Mouse (Mus musculus) myocyte (in vitro differentiated cells): Measurements from ENCODE around the gene Tmem211. TPM values are rescaled to one million over a fixed set of nuclear protein-coding genes. Genes with fewer than 3 reads are reported as not detected.

Experiments used
- H3K27me3 ChIP-seq: one replicate; pipeline ENCODE4 v1.6.1; 2011; ENCODE audit not compliant: control insufficient read depth, insufficient read depth, insufficient read length
- H3K36me3 ChIP-seq: one replicate; pipeline ENCODE4 v1.6.1; 2011; ENCODE audit not compliant: control insufficient read depth, insufficient read depth
- H3K4me2 ChIP-seq: one replicate; pipeline ENCODE4 v1.6.1; 2011; ENCODE audit warnings: low read depth, control low read depth
- H3K4me3 ChIP-seq: one replicate; pipeline ENCODE4 v1.5.1; 2011; ENCODE audit warnings: mild to moderate bottlenecking, control low read depth, moderate library complexity
- H3K79me2 ChIP-seq: one replicate; pipeline ENCODE4 v1.6.1; 2011; ENCODE audit not compliant: control insufficient read depth, insufficient read depth
- H3ac ChIP-seq: one replicate; pipeline ENCODE4 v1.6.1; 2011; ENCODE audit not compliant: control insufficient read depth, insufficient read length
- CEBPB ChIP-seq: IDR thresholded peaks from 2 replicates; pipeline ENCODE4 v1.6.1; 2011; ENCODE audit warnings: mild to moderate bottlenecking, moderate library complexity; ENCODE audit not compliant: poor library complexity, insufficient read depth, severe bottlenecking
- E2F4 ChIP-seq: IDR thresholded peaks from one replicate; pipeline ENCODE4 v1.6.1; 2011; ENCODE audit warnings: mild to moderate bottlenecking, control low read depth, moderate library complexity; ENCODE audit not compliant: insufficient read depth
- MAX ChIP-seq: IDR thresholded peaks from one replicate; pipeline ENCODE4 v1.6.1; 2011; ENCODE audit warnings: low read depth, mild to moderate bottlenecking, control low read depth
- MYOD1 ChIP-seq, 3 experiments: IDR thresholded peaks; one replicate each; pipeline ENCODE4 v1.6.1; 2011; ENCODE audit warnings: control low read depth in 2 of 3, low read depth in 2 of 3, mild to moderate bottlenecking in 2 of 3, moderate library complexity in 1 of 3; ENCODE audit not compliant: insufficient read length in 2 of 3, control insufficient read depth in 1 of 3
- MYOG ChIP-seq, 3 experiments: IDR thresholded peaks; one replicate each; pipeline ENCODE4 v1.6.1; 2011; ENCODE audit warnings: control low read depth in 2 of 3, low read depth in 2 of 3, mild to moderate bottlenecking in 2 of 3; ENCODE audit not compliant: insufficient read length in 2 of 3, control insufficient read depth in 1 of 3, insufficient read depth in 1 of 3
- POLR2A ChIP-seq: IDR thresholded peaks from one replicate; pipeline ENCODE4 v1.6.1; 2011; ENCODE audit warnings: low read depth, mild to moderate bottlenecking, control low read depth, moderate library complexity; ENCODE audit not compliant: insufficient read length
- POLR2AphosphoS2 ChIP-seq: IDR thresholded peaks from one replicate; pipeline ENCODE4 v1.6.1; 2011; ENCODE audit warnings: low read depth, control low read depth; ENCODE audit not compliant: insufficient read length
- REST ChIP-seq: IDR thresholded peaks from one replicate; pipeline ENCODE4 v1.6.1; 2011; ENCODE audit warnings: mild to moderate bottlenecking, control low read depth, moderate library complexity; ENCODE audit not compliant: insufficient read depth, insufficient read length
- SRF ChIP-seq: IDR thresholded peaks from one replicate; pipeline ENCODE4 v1.6.1; 2011; ENCODE audit warnings: low read depth; ENCODE audit not compliant: control insufficient read depth, insufficient read length
- TCF12 ChIP-seq: IDR thresholded peaks from one replicate; pipeline ENCODE4 v1.6.1; 2011; ENCODE audit warnings: mild to moderate bottlenecking, control low read depth; ENCODE audit not compliant: poor library complexity, insufficient read depth, severe bottlenecking
- TCF3 ChIP-seq: IDR thresholded peaks from one replicate; pipeline ENCODE4 v1.6.1; 2011; ENCODE audit warnings: low read depth, control low read depth; ENCODE audit not compliant: insufficient read length
- USF1 ChIP-seq: IDR thresholded peaks from one replicate; pipeline ENCODE4 v1.6.1; 2011; ENCODE audit warnings: low read depth, mild to moderate bottlenecking, control low read depth, moderate library complexity
- polyA plus RNA-seq: library from polyadenylated mRNA; unstranded; fragments of >200 nt; fragmentation: generic; extraction: Trizol; gene quantifications from one replicate; pipeline ENCODE4 v1.2.1, GENCODE M21; 2012; ENCODE audit warnings: missing spikeins

Tmem211 gene
- polyA plus RNA-seq, 1 experiment: not detected

- TF ChIP-seq SRF: no peak
- TF ChIP-seq CEBPB: no peak
- TF ChIP-seq USF1: no peak
- no peak for TF ChIP-seq TCF12
- no peak for TF ChIP-seq POLR2AphosphoS2
- no peak for TF ChIP-seq E2F4
- no peak for TF ChIP-seq MYOG (IDR thresholded peaks at IDR 0.05; ENCODE audit: control insufficient read depth in 1 of 3, insufficient read depth in 1 of 3, insufficient read length in 2 of 3, low read depth in 2 of 3)
- no peak for TF ChIP-seq MYOD1 (IDR thresholded peaks at IDR 0.05; ENCODE audit: control insufficient read depth in 1 of 3, insufficient read length in 2 of 3, low read depth in 2 of 3)
- no peak for TF ChIP-seq POLR2A
- TF ChIP-seq TCF3: no peak
- no peak for TF ChIP-seq MAX
- TF ChIP-seq REST: no peak
- Histone ChIP-seq H3K27me3 (no peaks in the 10 kb centered on the region), H3K4me3 (no peak overlapping the region), H3K36me3 (no peaks in the 10 kb centered on the region), H3ac (no peak overlapping the region), H3K4me2 (no peak overlapping the region), H3K79me2 (no peaks in the 10 kb centered on the region)
Measured at GRCm38 (mm10) chr5:113265637-113266036, 38.9 kb downstream of the Tmem211 start.

GRCm38 (mm10) chr5:113268246-113268645, 41.5 kb downstream of the Tmem211 start:
- H3K27me3 ChIP-seq: no peaks in the 10 kb centered on the region
- TF ChIP-seq POLR2AphosphoS2 (no peak), USF1 (no peak), SRF (no peak), REST (no peak), MYOG (IDR thresholded peaks at IDR 0.05; ENCODE audit: control insufficient read depth in 1 of 3, insufficient read depth in 1 of 3, insufficient read length in 2 of 3, low read depth in 2 of 3) (no peak), MAX (no peak), CEBPB (no peak), E2F4 (no peak), TCF3 (no peak), TCF12 (no peak), POLR2A (no peak), MYOD1 (IDR thresholded peaks at IDR 0.05; ENCODE audit: control insufficient read depth in 1 of 3, insufficient read length in 2 of 3, low read depth in 2 of 3) (no peak)
- H3K4me2 ChIP-seq: no peak overlapping the region
- no peak overlapping the region for H3ac ChIP-seq
- no peaks in the 10 kb centered on the region for H3K79me2 ChIP-seq
- H3K4me3 ChIP-seq: no peak overlapping the region
- no peaks in the 10 kb centered on the region for H3K36me3 ChIP-seq

GRCm38 (mm10) chr5:113270043-113270442, 43.3 kb downstream of the Tmem211 start:
- H3K36me3 ChIP-seq: no peaks in the 10 kb centered on the region
- no peak for TF ChIP-seq MAX
- no peak for TF ChIP-seq USF1
- no peak for TF ChIP-seq E2F4
- no peak overlapping the region for H3K4me3 ChIP-seq
- H3K79me2 ChIP-seq: no peaks in the 10 kb centered on the region
- H3K27me3 ChIP-seq: no peaks in the 10 kb centered on the region
- no peak overlapping the region for H3K4me2 ChIP-seq
- H3ac ChIP-seq: no peak overlapping the region

GRCm38 (mm10) chr5:113271207-113271811, 44.6 kb downstream of the Tmem211 start:
- Histone ChIP-seq H3K36me3 (no peaks in the 10 kb centered on the region), H3K27me3 (no peaks in the 10 kb centered on the region), H3K4me3 (no peak overlapping the region), H3K4me2 (no peak overlapping the region), H3K79me2 (no peaks in the 10 kb centered on the region), H3ac (no peak overlapping the region)
- TF ChIP-seq USF1: peak; percentile 81
- no peak for TF ChIP-seq CEBPB

GRCm38 (mm10) chr5:113275839-113276238, 49.1 kb downstream of the Tmem211 start:
- Histone ChIP-seq H3K27me3 (no peaks in the 10 kb centered on the region), H3ac (no peak overlapping the region), H3K4me2 (no peak overlapping the region), H3K36me3 (no peaks in the 10 kb centered on the region), H3K79me2 (no peaks in the 10 kb centered on the region), H3K4me3 (no peak overlapping the region)
- TF ChIP-seq REST (no peak), MYOG (IDR thresholded peaks at IDR 0.05; ENCODE audit: control insufficient read depth in 1 of 3, insufficient read depth in 1 of 3, insufficient read length in 2 of 3, low read depth in 2 of 3) (no peak), POLR2AphosphoS2 (no peak), TCF3 (no peak), USF1 (no peak), E2F4 (no peak), MYOD1 (IDR thresholded peaks at IDR 0.05; ENCODE audit: control insufficient read depth in 1 of 3, insufficient read length in 2 of 3, low read depth in 2 of 3) (no peak), TCF12 (no peak), CEBPB (no peak), POLR2A (no peak), SRF (no peak), MAX (no peak)
